Mouse (Mus musculus): Measurements from ENCODE around the gene 4930579G24Rik.

The 4930579G24Rik gene

GRCm38 (mm10) chr3:79628561-79629415 lies at the start of gene 4930579G24Rik:
TSS of gene 4930579G24Rik (plus strand) at chr3:79629079.
- DNase-seq (ENCODE audit: low spot score): peak; percentile 100

DNA sequence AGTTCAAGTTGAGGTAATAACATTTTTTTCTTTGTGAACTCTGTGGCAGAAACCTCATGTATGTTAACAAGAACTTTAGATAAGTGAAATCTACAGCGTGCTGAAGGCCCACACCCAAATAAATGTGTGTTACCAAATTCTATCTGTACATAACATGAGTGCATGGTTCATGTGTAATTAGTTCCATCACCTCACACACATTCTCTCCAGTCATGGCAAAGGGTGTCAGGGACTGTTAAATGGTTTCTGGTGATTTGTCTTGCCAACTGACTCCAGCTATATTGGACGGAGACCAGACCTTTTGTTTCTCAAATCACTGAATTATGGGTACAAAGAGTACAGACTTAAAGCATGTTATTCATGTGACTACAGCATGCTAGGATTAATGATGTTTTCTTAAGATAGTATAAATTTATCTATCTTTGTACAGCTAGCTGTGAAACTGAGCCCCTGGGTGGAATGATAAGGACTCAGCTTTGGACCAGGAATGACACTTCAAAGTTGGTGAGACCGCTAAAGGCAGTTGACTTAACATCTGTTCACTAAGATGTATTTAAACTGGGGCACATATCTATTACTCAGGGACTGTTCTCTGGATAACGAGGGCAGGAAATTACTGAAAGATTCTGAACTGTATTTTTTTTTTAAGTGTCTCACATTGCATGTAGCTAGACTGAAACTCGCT lies 48.8 kb upstream of the 4930579G24Rik start:
- DNase-seq (ENCODE audit: low spot score): no peak

DNA sequence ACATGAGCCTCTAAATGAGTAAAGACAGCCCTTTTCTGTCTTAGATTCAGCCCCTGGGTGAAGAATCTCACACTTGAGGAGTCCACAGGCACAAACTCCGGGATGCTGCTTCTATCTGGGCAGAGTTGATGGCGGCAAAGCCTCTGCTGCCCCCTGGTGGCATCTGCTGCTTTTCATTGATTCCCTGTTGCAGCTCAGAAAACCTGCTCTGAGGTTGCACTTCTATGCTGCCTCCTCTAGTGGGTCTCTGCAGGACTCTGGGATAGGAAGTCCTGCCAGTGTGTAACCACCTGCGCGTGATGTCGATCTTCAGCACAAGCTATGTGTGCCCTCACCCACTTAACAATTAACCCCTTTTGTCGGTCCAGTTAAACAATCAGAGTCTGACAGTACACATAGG lies 42.1 kb upstream of the 4930579G24Rik start:
- DNase-seq (ENCODE audit: low spot score): peak; percentile 93

DNA sequence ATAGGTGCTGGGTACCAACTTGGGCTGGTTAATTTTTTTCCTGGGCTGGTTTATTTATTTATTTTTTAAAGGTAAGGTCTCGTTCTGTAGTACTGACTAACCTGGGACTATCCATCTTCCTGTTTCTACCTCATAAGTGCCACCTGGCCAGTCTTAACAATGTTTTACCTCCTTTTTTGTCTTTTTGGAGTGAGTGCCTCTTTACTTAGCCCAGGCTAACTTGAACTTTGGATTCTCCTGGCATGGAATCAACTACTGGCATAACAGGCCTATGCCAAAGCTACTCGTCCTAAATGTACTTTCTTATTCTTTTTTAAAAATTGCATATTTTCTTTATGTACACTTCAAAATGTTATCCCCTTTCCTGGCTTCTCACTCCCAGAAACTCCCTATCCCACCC lies 39.2 kb upstream of the 4930579G24Rik start:
- no peak for DNase-seq (ENCODE audit: low spot score)

- DNase-seq (ENCODE audit: low spot score): peak; percentile 93
Measured at GRCm38 (mm10) chr3:79590863-79591792, 37.8 kb upstream of the 4930579G24Rik start, which contains the start of gene Ppid. TSS of gene Ppid (plus strand) at chr3:79591342.

DNA sequence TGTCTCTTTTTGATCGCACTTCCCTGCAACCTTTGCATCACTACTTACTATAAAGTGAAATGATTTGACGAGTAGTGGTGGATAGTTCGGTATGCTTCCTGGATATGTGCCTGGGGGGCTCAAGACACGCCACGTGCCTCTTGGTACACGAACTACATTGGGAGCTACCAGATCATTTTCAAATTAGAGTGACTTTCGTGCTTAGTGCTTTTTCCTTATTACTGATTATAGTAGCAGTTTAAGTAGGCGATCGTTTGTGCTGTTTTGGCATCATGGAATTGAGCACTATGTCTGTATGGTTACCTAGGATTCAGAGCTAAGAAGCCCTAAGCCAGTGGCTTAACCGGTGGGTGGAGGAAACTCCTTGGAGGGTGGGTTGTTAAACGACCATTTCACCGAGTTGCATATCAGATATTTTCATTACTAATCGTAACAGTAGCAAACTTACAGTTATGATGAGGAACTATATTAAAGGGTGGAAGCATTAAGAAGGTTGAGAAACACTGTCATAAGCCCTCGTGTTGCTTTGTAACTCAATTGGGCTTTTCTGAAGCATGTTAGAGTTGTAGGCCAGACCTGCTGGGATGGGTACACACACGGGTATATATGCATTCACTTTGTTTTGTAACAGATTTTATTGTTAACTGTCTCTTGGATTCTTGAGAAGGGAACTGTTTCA lies 36.9 kb upstream of the 4930579G24Rik start:
- DNase-seq (ENCODE audit: low spot score): no peak

DNA sequence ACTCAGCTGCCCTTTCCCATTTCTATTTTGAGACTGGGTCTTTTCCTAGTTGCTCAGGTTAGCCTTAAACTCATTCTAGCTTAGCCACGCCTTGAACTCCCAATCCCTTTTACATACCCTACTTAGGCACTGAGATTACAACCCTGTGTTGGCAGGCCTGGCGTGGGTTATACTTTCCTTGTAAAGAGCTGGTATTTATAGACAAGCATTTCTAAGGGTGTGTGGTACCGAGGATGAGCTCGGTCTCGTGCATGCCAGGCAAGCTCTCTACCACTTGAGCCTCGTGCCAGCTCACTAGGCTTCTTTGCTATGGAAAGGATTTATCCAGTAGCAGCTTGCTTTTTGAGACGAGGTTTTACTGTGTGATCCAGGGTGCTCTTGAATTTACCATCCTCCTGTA lies 33.4 kb upstream of the 4930579G24Rik start:
- DNase-seq (ENCODE audit: low spot score): no peak

DNA sequence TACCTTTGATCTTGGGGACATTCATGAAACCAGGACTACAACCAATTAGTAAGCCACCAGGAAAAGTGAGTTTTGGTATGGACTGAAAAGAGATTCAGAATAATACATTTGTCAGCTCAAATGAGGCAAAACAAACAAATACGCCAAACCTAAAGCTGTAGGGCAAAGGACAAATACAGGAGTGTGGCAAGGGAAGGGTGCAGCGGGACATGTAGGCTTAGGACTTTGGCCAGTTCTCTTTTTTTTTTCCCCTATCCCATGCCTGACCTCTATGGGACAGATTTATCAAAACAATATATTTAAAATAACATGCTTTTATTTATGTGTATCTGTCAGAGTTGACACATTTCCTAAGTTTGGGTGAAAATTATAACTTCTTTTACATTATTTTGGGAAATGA lies 19.0 kb upstream of the 4930579G24Rik start:
- DNase-seq (ENCODE audit: low spot score): no peak

GRCm38 (mm10) chr3:79627484-79628181 lies 1.2 kb upstream of the 4930579G24Rik start:
- DNase-seq (ENCODE audit: low spot score): peak; percentile 11

- DNase-seq (ENCODE audit: low spot score): peak; percentile 20
Measured at GRCm38 (mm10) chr3:79628182-79628560, 708 bp upstream of the 4930579G24Rik start.

DNA sequence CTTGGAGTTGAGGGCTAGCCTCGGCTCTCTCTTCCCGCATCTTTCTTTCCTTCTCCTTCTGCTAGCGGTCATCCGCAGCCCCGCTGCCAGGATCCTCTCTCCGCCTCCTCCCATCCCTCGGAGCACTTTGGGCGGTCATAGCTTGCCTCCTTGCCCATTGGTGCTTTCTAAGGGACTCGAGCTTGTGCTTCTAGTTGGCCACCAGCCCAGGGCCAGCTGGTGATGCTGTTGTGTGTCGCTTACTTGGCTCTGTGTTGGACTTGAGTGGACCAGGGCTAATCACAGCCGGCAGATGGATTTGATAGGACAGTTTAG lies 494 bp downstream of the 4930579G24Rik start, which contains the start of gene Etfdh:
Etfdh (minus strand) TSS at position 85 of the 315 bp plus-strand sequence.
- peak; percentile 79 for DNase-seq (ENCODE audit: low spot score)

DNA sequence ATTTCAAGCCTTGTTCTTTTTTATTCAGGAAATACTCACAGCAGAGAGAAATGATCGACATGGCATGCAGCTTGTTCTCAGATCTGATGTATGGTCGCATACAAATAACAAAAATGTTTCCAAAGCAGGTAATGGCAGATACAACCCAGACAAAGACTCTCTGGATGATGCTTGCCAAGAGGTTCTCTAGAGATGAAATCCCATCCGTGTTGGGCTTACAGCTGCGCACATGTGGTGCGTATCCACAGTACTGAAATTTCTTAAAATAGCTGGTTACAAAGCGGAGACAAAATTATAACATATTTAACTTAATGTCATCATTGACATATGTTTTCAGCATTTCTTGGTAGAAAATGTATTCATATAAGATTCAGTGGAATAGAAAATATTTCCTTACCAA lies 23.2 kb downstream of the 4930579G24Rik start:
- DNase-seq (ENCODE audit: low spot score): no peak

DNA sequence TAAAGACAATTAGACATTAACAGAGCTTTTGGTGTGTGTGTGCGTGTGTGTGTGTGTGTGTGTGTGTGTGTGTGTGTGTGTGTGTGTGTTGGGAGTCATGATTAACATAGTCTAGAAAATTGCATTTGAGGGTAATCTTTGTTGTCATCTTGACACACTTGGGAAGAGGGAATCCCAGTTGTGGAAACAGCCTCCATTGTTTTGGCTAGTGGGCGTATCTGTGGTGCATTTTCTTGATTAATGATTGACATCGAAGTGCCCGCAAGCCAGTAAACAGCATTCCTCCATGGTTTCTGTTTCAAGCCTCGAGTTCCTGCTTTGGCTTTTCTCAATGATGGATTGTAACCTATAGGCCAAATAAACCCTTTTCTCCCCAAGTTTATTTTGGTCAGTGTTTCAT lies 27.8 kb downstream of the 4930579G24Rik start:
- DNase-seq (ENCODE audit: low spot score): no peak

DNA sequence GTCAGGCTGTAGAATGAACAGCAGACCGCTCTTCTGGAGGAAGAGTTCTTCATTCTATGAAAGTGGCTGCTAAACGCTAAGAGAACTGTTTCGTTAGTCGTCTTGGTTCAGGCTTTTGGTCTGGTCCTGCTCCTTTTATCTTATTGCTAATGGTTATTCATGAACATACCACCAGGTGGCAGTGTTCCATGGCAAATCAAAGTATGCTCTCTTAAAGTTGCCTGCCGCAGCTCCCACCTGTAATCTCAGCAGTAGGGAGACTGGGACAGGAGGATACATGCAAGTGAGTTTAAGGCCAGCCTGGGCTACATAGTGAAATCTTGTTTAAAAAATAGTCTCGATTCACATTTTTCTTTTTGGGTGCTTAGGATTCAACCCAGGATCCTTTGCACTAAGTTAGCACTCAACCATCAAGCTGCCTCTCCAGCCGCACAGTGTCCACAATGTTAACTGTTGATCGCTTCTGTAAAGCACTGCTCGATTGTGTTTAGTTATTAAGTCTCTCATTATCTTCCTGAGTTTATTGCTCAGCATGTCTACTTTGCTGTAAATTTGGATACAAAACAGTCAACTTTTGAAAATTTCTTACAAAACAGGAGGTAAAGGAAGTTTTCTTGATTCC lies 36.0 kb downstream of the 4930579G24Rik start:
- DNase-seq (ENCODE audit: low spot score): peak; percentile 83

GRCm38 (mm10) chr3:79670556-79670955 lies 41.7 kb downstream of the 4930579G24Rik start:
- no peak for DNase-seq (ENCODE audit: low spot score)

DNA sequence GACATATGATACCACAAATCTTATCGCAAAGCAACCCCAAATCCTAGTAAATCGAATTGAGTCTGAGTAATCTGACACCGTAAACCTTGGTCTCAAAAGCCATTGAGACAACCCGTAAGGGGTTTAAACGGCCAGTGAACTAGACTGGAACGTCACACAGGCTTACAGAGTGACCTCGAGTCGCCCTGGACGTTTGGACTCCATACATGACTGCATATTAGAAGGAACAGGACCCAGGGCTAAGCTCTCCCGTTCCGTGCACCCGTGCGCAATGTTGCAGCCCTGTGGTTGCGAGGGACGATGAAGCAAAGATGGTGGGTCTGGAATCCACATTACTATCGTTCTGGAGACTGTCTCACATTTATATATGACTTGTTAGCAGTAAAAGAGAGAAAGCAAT lies 43.3 kb downstream of the 4930579G24Rik start:
- DNase-seq (ENCODE audit: low spot score): no peak

- peak; percentile 83 for DNase-seq (ENCODE audit: low spot score)
Measured at GRCm38 (mm10) chr3:79673082-79673481, 44.2 kb downstream of the 4930579G24Rik start.

DNA sequence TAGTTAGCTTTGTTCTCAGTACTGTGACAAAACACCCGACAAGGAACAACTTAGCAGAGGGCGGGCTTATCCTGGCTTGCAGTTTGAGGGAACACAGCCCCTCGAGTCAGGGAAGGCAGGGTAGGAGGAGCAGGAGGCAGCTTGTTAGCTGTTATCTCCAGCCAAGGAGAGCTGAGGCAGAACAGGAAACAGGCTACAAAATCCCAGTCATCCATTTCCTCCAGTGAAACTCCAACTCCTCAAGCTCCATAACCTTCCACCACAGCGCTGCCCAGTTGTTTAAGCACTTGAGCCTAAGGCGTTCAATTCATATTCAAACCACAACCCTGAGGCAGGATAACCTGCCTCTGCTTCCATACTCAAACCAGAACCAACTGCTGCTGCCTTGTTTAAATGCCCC lies 45.8 kb downstream of the 4930579G24Rik start:
- DNase-seq (ENCODE audit: low spot score): no peak

DNA sequence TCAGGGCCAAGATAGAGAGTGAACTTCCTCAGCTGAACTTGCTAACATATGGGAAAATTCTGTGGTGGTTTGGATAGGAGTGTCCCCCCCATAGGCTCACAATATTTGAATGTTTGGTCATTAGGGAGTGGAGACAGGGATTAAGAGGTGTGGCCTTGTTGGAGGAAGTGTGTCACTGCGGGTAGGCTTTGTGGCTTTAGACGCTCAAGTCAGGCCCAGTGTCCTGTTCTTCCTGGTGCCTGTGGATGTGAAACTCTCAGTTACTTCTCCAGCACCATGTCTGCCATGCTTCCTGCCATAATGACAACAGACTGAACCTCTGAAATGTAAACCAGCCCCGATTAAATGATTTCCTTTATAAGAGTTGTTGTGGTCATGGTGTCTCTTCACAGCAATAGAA lies 47.5 kb downstream of the 4930579G24Rik start:
- DNase-seq (ENCODE audit: low spot score): no peak

Data from embryo, embryonic 10 days (tissue).